Mouse (Mus musculus) embryonic stem cell, embryonic (primary cell): ENCODE data around the gene Ksr2.
"Not testable (repeated sequence)": the region's sequence is repeated elsewhere in the genome, so short reads cannot be mapped to it uniquely, and the experiment has no call there.

Experiments used
- CTCF ChIA-PET, 4 experiments: fragments of 300-600 bp in 2 of 4; fragments of 350-600 bp in 2 of 4; sonication (Branson Sonifier 250); formaldehyde crosslinking; loops; one replicate each; lab custom pipeline; 2022; ENCODE audit warnings: inconsistent platforms in 2 of 4; lab: Charles Lee
- POLR2A ChIA-PET, 4 experiments: fragments of 300-600 bp in 2 of 4; fragments of 350-600 bp in 2 of 4; sonication (Branson Sonifier 250); formaldehyde crosslinking; loops; one replicate each; lab custom pipeline; 2022; ENCODE audit warnings: antibody characterized with exemption in 4 of 4, inconsistent platforms in 1 of 4; lab: Charles Lee

Ksr2 gene

GRCm38 (mm10) chr5:117395834-117396233 lies 18.0 kb upstream of the Ksr2 start:
- CTCF ChIA-PET = interaction anchor here in 2 of 4 experiments (0.6 to 1.3 kb wide), 2 partner anchors 12 to 81 kb away, joined by 3 to 4 read pairs; no protein-coding TSS in a partner anchor
- POLR2A ChIA-PET = interaction anchor here (0.6 to 9.8 kb wide), 25 partner anchors 9 to 270 kb away, joined by 3 to 80 read pairs (median 4); partner anchors contain the start of genes Wsb2 (in 3 of the 4), Pebp1 (in 1 of the 4) and Rfc5 (in 1 of the 4)

DNA sequence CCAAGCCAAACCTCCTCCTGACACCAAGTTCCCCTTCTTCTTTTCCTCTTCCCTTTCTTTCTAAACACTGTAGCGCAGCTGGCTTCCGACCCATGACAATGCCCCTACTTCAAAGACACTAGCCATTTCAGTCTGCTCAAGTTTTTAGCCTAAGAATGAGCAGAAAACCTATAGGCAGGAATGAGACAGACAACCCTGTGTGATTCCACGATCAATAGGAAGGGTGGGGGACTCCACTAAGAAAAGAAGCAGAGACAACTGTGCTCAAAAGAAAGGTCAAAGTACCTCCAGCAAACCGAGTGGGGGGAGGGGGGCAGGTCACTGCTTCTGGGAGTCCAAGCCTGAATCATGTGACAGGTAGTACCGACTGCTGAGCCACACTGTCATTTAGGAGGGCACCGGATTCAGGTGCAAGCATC lies 17.2 kb upstream of the Ksr2 start:
- POLR2A ChIA-PET = interaction anchor here in 3 of 4 experiments (0.6 to 9.8 kb wide), 32 partner anchors 9 to 1164 kb away, joined by 3 to 80 read pairs (median 4); partner anchors contain the start of genes Wsb2 (in 3 of the 3) and Rfc5 (in 1 of the 3)
- CTCF ChIA-PET = interaction anchor here in 3 of 4 experiments (0.5 to 1.3 kb wide), 4 partner anchors 11 to 97 kb away, joined by 3 to 4 read pairs (median 4); no protein-coding TSS in a partner anchor

DNA sequence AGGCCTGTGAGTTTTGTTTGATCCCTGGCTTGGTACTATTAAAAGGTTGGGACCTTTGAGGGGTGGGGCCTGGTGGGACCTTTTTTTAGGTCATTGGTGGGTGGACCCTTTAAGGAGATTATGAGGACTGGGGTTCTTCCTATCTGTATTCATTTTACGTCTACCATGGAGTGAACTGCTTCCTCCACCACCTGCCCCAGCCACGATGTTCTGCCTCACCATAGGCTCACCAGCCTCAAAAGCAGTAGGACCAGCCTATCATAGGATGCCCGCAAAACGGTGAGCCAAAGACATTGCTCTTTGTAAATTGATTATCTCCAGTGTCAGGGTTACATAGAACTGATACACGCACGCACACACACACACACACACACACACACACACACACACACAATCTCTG lies 16.4 kb upstream of the Ksr2 start:
- ChIA-PET CTCF (interaction anchor here in 2 of 4 experiments (0.6 kb wide), 2 partner anchors 97 to 303 kb away, joined by 3 to 4 read pairs; no protein-coding TSS in a partner anchor), POLR2A (interaction anchor here in 3 of 4 experiments (0.6 to 9.8 kb wide), 19 partner anchors 8 to 1164 kb away, joined by 3 to 80 read pairs (median 4); partner anchors contain the start of genes Wsb2 (in 2 of the 3) and Rfc5 (in 1 of the 3))

DNA sequence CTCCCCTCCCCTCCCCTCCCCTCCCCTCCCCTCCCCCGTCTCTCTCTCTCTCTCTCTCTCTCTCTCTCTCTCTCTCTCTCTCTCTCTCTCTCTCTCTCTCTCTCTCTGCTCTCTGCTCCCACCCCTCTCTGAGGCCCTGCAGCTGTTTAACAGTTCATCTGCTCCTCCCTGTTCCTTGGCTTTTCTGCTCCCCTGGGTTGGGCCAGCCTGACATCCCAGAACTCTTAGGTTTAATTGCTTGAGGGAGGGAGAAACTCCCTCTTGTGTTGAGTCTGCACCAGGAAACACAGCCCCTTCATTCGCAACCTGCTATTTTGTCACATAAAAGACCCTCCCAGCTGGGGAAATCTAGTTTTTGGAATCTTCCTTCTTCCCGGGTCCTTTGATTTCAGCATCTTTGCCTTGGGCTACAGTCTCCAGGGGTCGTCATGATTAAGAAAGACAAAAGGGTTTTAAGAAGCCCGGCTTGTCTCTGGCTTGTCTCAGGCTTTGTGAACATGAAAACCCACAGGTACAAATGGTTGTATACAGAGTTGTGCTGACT lies 15.7 kb upstream of the Ksr2 start:
- CTCF ChIA-PET = interaction anchor here in 1 of 4 experiments (0.6 to 1.1 kb wide), 2 partner anchors 91 to 304 kb away, joined by 3 to 4 read pairs; no protein-coding TSS in a partner anchor
- POLR2A ChIA-PET = interaction anchor here in 3 of 4 experiments (0.7 to 9.8 kb wide), 18 partner anchors 9 to 105 kb away, joined by 3 to 80 read pairs (median 4); partner anchors contain the start of genes Rfc5 (in 2 of the 3) and Wsb2 (in 2 of the 3)

- ChIA-PET CTCF (interaction anchor here in 3 of 4 experiments (0.6 to 1.9 kb wide), 7 partner anchors 9 to 403 kb away, joined by 3 to 8 read pairs (median 3); partner anchors contain the start of gene Wsb2 (in 1 of the 3)), POLR2A (interaction anchor here in 3 of 4 experiments (0.5 to 11.0 kb wide), 35 partner anchors 9 to 1909 kb away, joined by 3 to 251 read pairs (median 4); partner anchors contain the start of genes Wsb2 (in 3 of the 3), Ksr2 (in 2 of the 3) and Rfc5 (in 1 of the 3))
Measured at GRCm38 (mm10) chr5:117399281-117399680, 14.5 kb upstream of the Ksr2 start.

GRCm38 (mm10) chr5:117403609-117404008 lies 10.2 kb upstream of the Ksr2 start:
- CTCF ChIA-PET = interaction anchor here in 1 of 4 experiments (0.9 to 1.8 kb wide), 5 partner anchors 46 to 113 kb away, joined by 3 to 5 read pairs (median 4); partner anchors contain the start of gene Wsb2
- POLR2A ChIA-PET = interaction anchor here in 3 of 4 experiments (0.6 to 11.0 kb wide), 38 partner anchors 9 to 116 kb away, joined by 3 to 251 read pairs (median 6); partner anchors contain the start of genes Ksr2 (in 2 of the 3), Wsb2 (in 2 of the 3), Pebp1 (in 1 of the 3) and Rfc5 (in 1 of the 3)

DNA sequence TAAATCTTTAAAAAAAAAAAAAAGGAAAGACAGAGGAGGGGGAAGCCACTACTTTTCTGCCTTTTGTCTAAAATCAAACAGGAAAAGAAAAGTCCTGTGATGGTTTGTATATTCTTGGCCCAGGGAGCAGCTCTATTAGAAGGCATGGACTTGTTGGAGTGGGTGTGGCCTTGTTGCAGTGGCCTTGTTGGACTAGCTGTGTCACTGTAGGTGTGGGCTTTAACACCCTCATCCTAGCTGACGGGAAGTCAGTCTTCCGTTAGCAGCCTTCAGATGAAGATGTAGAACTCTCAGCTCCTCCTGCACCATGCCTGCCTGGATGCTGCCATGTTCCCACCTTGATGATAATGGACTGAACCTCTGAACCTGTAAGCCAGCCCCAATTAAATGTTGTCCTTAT lies 9.1 kb upstream of the Ksr2 start:
- CTCF ChIA-PET = interaction anchor here in 2 of 4 experiments (0.7 to 4.4 kb wide), 5 partner anchors 45 to 206 kb away, joined by 3 to 29 read pairs (median 4); no protein-coding TSS in a partner anchor
- POLR2A ChIA-PET = interaction anchor here (0.6 to 11.0 kb wide), 16 partner anchors 8 to 1064 kb away, joined by 3 to 251 read pairs (median 5); partner anchors contain the start of genes Wsb2 (in 2 of the 4) and Rfc5 (in 1 of the 4)

- CTCF ChIA-PET = interaction anchor here (0.6 to 4.4 kb wide), 66 partner anchors 9 to 1616 kb away, joined by 3 to 29 read pairs (median 5); partner anchors contain the start of gene Pebp1 (in 1 of the 4)
- POLR2A ChIA-PET = interaction anchor here (0.6 to 11.0 kb wide), 31 partner anchors 8 to 949 kb away, joined by 3 to 251 read pairs (median 4); partner anchors contain the start of genes Fbxo21 (in 1 of the 4), Rfc5 (in 1 of the 4) and Wsb2 (in 1 of the 4)
Measured at GRCm38 (mm10) chr5:117408216-117408615, 5.6 kb upstream of the Ksr2 start.

DNA sequence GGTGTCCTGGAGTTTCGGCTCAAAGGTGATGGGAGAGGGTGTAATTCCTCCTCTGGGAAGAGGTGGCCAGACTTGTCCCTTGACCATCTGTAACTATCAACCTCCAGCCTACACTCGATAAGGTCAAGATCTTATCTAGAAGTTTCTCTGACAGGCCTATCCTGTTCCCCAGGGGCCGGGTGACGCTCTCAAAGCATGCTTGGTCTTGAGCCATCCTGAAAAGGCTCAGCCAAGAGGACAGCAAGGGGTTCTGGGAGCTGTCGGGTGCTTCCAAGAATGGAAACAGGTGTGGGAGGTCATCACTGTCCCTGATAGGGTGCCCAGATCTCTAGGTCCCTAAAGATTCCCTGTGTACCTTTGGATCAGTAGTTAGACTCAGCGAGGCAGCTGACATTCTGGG lies 4.4 kb upstream of the Ksr2 start:
- ChIA-PET CTCF (interaction anchor here in 2 of 4 experiments (0.6 to 1.4 kb wide), 2 partner anchors 102 to 117 kb away, joined by 3 read pairs; no protein-coding TSS in a partner anchor), POLR2A (interaction anchor here in 2 of 4 experiments (1.3 to 11.0 kb wide), 3 partner anchors 23 to 104 kb away, joined by 3 to 251 read pairs (median 12); partner anchors contain the start of gene Rfc5 (in 1 of the 2))

DNA sequence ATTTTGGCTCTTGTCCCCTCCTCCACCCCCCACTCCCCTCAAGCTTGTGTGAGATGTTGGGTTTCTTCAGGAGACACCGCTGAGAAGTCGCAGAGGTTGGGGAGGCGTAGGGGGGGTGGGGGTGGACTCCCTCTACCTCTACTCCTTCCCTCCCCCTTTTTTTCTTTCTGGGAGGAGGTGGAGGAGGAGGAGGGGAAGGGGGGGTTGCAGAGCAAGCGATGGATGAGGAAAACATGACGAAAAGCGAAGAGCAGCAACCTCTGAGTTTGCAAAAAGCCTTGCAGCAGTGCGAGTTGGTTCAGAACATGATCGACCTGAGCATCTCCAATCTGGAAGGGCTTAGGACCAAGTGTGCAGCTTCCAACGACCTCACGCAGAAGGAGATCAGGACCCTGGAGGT lies 811 bp downstream of the Ksr2 start:
- POLR2A ChIA-PET = interaction anchor here in 3 of 4 experiments (0.5 to 3.0 kb wide), 11 partner anchors 23 to 1942 kb away, joined by 3 to 20 read pairs (median 3); partner anchors contain the start of gene Wsb2 (in 1 of the 3)

GRCm38 (mm10) chr5:117415011-117415912 lies 1.5 kb downstream of the Ksr2 start:
- CTCF ChIA-PET = interaction anchor here in 3 of 4 experiments (0.6 to 0.7 kb wide), 6 partner anchors 184 to 1399 kb away, joined by 3 to 10 read pairs (median 4); no protein-coding TSS in a partner anchor
- POLR2A ChIA-PET = interaction anchor here in 3 of 4 experiments (0.5 to 3.0 kb wide), 8 partner anchors 54 to 1941 kb away, joined by 3 to 20 read pairs (median 3); partner anchors contain the start of gene Wsb2 (in 1 of the 3)

More for the DNA sequence above, 811 bp downstream of the Ksr2 start:
- CTCF ChIA-PET = interaction anchor here in 3 of 4 experiments (0.6 kb wide), 5 partner anchors 183 to 1400 kb away, joined by 3 to 10 read pairs (median 4); no protein-coding TSS in a partner anchor

GRCm38 (mm10) chr5:117417442-117417841 lies 3.6 kb downstream of the Ksr2 start:
- ChIA-PET CTCF (no interaction called here), POLR2A (interaction anchor here in 2 of 4 experiments (0.8 to 1.3 kb wide), 2 partner anchors 36 to 97 kb away, joined by 3 to 4 read pairs; no protein-coding TSS in a partner anchor)

DNA sequence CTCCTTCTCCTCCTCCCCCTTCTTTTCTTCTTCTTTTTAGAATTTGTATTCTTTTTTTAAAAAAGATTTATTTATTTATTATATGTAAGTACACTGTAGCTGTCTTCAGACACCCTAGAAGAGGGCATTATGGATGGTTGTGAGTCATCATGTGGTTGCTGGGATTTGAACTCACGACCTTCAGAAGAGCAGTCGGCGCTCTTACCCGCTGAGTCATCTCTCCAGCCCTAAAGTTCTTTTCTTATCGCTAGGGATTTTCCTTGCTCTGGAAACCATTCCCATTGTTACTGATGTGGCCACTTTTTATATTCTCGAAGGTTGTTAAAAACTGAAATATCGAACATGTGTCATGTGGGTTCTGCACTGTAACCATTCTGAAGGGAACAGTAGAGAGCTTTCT lies 19.7 kb downstream of the Ksr2 start:
- CTCF ChIA-PET = not testable (repeated sequence)
- POLR2A ChIA-PET = interaction anchor here in 1 of 4 experiments (1.2 to 2.0 kb wide), 2 partner anchors 9 to 78 kb away, joined by 4 to 7 read pairs; no protein-coding TSS in a partner anchor

DNA sequence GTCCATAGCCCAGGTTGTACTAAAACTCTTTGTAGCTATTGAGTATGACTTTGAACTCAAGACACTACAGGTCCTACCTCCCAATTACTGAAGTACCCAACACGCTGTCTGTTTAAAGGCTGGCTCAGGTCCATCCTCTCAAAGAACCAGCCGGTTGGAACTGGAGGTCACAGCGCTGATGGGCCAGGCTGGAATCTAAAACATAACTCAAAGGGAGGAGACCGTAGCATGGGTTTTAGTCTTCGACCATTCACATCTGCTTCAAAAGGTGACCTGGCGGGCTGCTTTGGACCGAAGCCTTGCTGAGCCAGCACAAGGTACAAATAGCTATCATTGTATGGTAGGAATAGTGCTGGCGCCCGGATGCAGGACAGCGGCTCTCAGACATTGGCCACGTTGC lies 26.5 kb downstream of the Ksr2 start:
- CTCF ChIA-PET = interaction anchor here in 2 of 4 experiments (0.5 to 1.3 kb wide), 2 partner anchors 8 to 200 kb away, joined by 3 to 4 read pairs; no protein-coding TSS in a partner anchor
- POLR2A ChIA-PET = interaction anchor here in 3 of 4 experiments (0.6 to 2.5 kb wide), 19 partner anchors 10 to 1048 kb away, joined by 3 to 8 read pairs (median 4); partner anchors contain the start of genes Ksr2 (in 1 of the 3) and Pebp1 (in 1 of the 3)

DNA sequence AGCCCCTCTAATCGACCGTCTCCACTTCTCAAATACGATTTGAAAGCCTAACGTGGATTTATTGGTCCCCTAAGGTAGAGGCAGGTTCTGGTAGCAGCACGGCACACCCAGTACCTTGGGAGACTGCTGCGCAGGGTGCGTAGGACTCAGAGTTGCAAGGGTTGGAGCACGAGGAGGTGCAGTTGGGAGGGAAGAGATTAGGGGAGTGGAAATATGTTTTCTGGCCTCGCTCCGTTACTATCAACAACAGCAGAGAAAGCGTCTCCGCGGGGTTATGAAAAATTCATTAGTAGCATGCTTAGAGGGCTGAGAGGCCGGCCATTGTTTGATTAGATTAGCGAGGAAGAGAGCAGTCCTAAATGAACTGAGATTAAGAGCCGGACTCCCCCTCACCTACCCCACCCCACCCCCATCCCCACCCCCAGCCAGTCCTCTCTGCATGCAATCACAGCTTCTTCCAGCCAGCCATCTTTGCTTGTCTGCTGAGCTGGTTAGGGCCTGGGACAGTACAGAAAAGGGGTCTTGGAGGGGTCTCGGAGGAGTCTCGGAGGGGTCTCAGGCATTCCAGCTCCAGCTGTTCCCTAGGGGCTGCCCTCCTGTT lies 27.5 kb downstream of the Ksr2 start:
- POLR2A ChIA-PET = interaction anchor here in 2 of 4 experiments (0.6 to 2.5 kb wide), 9 partner anchors 8 to 660 kb away, joined by 3 to 8 read pairs (median 4); partner anchors contain the start of gene Ksr2 (in 1 of the 2)
- CTCF ChIA-PET = interaction anchor here in 1 of 4 experiments (0.6 kb wide), 1 partner anchor 1759 kb away, joined by 5 read pairs; no protein-coding TSS in a partner anchor
